Mouse (Mus musculus) heart, embryonic 11.5 days (tissue): ENCODE results near the gene Jkamp. TPM values are rescaled to one million over a fixed set of nuclear protein-coding genes. Genes with fewer than 3 reads are reported as not detected.
A peak's percentile ranks its signal among the peaks of the same experiment; 100 is the strongest.
"Not testable (repeated sequence)": the region's sequence is repeated elsewhere in the genome, so short reads cannot be mapped to it uniquely, and the experiment has no call there.

Experiments used
- ATAC-seq: fragments of 200-750 bp; cut with Nextera tagmentation; replicated peaks from 2 replicates; pipeline ENCODE4 v1.8.0; 2017; ENCODE audit warnings: moderate library complexity; ENCODE audit not compliant: insufficient number of reproducible peaks, low FRiP score, low TSS enrichment
- H3K27ac ChIP-seq: fragments of 300-500 bp; sonication (generic); 2 replicates; pipeline ENCODE4 v1.5.1; 2014; ENCODE audit warnings: mild to moderate bottlenecking, low read depth, low read length
- H3K27me3 ChIP-seq: fragments of 300-500 bp; sonication (generic); 2 replicates; pipeline ENCODE4 v1.6.1; 2014; ENCODE audit warnings: mild to moderate bottlenecking, low read length, mixed read lengths; ENCODE audit not compliant: control insufficient read depth, insufficient read depth
- H3K36me3 ChIP-seq: fragments of 300-500 bp; sonication (generic); 2 replicates; pipeline ENCODE4 v1.6.1; 2014; ENCODE audit warnings: mild to moderate bottlenecking, low read length, moderate library complexity, mixed read lengths; ENCODE audit not compliant: control insufficient read depth, insufficient read depth
- H3K4me1 ChIP-seq: fragments of 300-500 bp; sonication (generic); 2 replicates; pipeline ENCODE4 v1.6.1; 2014; ENCODE audit warnings: low read length; ENCODE audit not compliant: control insufficient read depth, insufficient read depth
- H3K4me2 ChIP-seq: fragments of 300-500 bp; sonication (generic); 2 replicates; pipeline ENCODE4 v1.6.1; 2014; ENCODE audit warnings: mild to moderate bottlenecking, moderate library complexity
- H3K4me3 ChIP-seq: fragments of 300-500 bp; sonication (generic); 2 replicates; pipeline ENCODE4 v1.5.1; 2014; ENCODE audit warnings: low read depth, low read length
- H3K9ac ChIP-seq: fragments of 300-500 bp; sonication (generic); 2 replicates; pipeline ENCODE4 v1.6.1; 2014; ENCODE audit warnings: mild to moderate bottlenecking, low read depth, low read length, moderate library complexity
- H3K9me3 ChIP-seq: fragments of 300-500 bp; sonication (generic); replicated peaks from 2 replicates; pipeline ENCODE4 v1.6.1; 2016; ENCODE audit warnings: low read length; ENCODE audit not compliant: control insufficient read depth
- WGBS: fragments of 180-500 bp; shearing (Covaris S2); extraction: QIAGEN DNeasy Blood & Tissue Kit; methylation state at CpG from one replicate; pipeline ENCODE4 v1.1.7; 2014; ENCODE audit not compliant: insufficient replicate concordance; 5-methylcytosine and 5-hydroxymethylcytosine counted together
- polyA plus RNA-seq: library from polyadenylated mRNA; unstranded; fragments of >200 nt; fragmentation: Nextera tagmentation; extraction: Ambion mirVana; gene quantifications from 2 replicates; pipeline ENCODE4 v1.2.1, GENCODE M21; 2014

Jkamp gene
- polyA plus RNA-seq = 54.7 and 62.3 TPM in 2 replicates

DNA sequence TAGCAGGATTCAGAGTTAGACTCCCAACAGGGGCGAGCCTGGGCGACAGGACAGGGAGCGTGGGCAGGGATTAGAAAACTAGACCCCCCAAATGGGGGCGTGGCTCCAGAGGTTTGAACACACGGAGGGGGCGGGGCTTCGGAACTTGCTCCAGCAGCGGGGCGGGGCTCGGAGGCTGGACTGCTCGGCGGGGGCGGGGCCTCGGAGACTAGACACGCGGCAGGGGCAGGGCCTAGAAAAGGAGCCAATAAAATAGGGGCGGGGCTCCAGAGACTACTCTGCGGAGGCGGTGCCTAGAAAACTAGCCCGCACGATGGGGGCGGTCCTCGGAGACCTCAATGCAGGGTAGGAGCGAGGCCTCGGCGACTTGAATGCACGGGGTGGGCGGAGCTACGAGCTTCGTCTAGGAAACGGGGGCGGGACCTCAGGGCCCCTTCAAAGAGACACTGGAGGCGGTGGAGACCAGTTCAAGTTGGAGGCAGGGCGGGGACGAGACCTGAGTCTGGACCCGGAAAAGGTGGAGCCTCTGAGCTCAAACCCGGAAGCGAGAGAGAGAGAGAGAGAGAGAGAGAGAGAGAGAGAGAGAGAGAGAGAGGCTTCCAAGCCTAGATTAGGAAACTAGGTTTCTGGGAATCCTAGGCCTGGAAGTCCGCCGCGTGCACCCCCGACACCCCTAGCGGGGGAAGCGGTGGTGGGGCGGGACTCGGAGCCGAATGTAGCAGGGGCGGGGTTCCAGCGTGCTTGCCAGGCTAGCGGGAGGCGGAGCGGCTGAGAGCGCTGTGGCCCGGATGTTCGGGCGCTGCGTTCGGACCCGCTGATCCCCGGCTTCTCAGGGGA, at the start of gene Jkamp, which contains the start of gene L3hypdh:
Gene Jkamp, plus strand, starts transcription at position 261 of the 837 bp plus-strand sequence.
Gene L3hypdh, minus strand, starts transcription at position 111 of the 837 bp plus-strand sequence.
- 1% methylated on average over 59 of the region's 60 CpGs for WGBS
- Histone ChIP-seq H3K9me3 (no peaks in the 10 kb centered on the region), H3K4me1 (peaks cover 23% of the 10 kb centered on the region), H3K4me2 (peak within 1 kb of the TSS; percentile 94), H3K9ac (peak within 1 kb of the TSS; percentile 82), H3K4me3 (peak within 1 kb of the TSS; percentile 65), H3K36me3 (no peaks in the 10 kb centered on the region), H3K27ac (peak within 1 kb of the TSS; percentile 89), H3K27me3 (no peaks in the 10 kb centered on the region)
- ATAC-seq = peak; percentile 93

DNA sequence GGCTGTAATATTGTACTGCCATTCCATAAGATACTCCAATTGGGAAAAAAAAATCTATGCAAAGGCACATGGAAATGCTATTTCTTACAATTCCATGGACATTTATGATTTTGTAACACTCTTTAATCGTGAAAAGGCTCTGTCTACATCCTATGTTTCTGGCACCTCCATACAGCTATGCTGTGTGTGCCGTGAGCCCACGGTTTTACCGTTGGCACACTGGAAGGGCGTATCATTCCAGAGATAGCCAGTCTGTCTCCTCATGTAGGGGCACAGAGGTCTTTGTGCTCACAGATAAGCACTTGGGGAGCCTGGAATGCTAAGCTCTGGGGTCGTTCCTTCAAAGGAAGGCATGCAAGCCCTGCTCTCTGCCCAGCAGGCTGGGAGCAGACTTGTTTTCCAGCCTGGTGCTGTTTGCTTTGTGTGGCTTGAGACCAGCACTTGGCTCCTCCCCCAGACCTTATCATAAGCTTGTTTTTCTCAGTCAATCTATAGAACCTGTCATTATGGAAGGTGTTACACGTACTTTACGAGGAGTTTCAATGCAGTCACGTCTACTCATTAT, 49.2 kb upstream of the Jkamp start:
- H3K27ac ChIP-seq = peak overlapping the region; percentile 62; the same call in 1 of the 2 replicates
- H3K4me3 ChIP-seq = no peak overlapping the region
- ATAC-seq = no peak
- H3K9me3 ChIP-seq = no peaks in the 10 kb centered on the region
- peaks cover 21% of the 10 kb centered on the region for H3K4me1 ChIP-seq
- H3K9ac ChIP-seq = no peak overlapping the region
- H3K36me3 ChIP-seq = no peaks in the 10 kb centered on the region
- H3K27me3 ChIP-seq = no peaks in the 10 kb centered on the region
- 23% methylated on average over 9 of the region's 9 CpGs for WGBS
- no peak overlapping the region for H3K4me2 ChIP-seq

- H3K36me3 ChIP-seq = no peaks in the 10 kb centered on the region
- H3K27ac ChIP-seq = no peak overlapping the region
- 62% methylated on average over 6 of the region's 6 CpGs for WGBS
- no peak overlapping the region for H3K4me3 ChIP-seq
- peaks cover 21% of the 10 kb centered on the region for H3K4me1 ChIP-seq
- H3K4me2 ChIP-seq = no peak overlapping the region
- no peak overlapping the region for H3K9ac ChIP-seq
- no peaks in the 10 kb centered on the region for H3K27me3 ChIP-seq
- no peak for ATAC-seq
- no peaks in the 10 kb centered on the region for H3K9me3 ChIP-seq
Measured at GRCm38 (mm10) chr12:72037049-72037448, 48.3 kb upstream of the Jkamp start.

- WGBS = 14% methylated on average over 2 of the region's 2 CpGs
- ATAC-seq = no peak
- no peak overlapping the region for H3K27ac ChIP-seq
- no peaks in the 10 kb centered on the region for H3K27me3 ChIP-seq
- no peak overlapping the region for H3K9ac ChIP-seq
- no peaks in the 10 kb centered on the region for H3K9me3 ChIP-seq
- H3K4me3 ChIP-seq = no peak overlapping the region
- no peaks in the 10 kb centered on the region for H3K36me3 ChIP-seq
- H3K4me2 ChIP-seq = no peak overlapping the region
- H3K4me1 ChIP-seq = peaks cover 21% of the 10 kb centered on the region
Measured at GRCm38 (mm10) chr12:72038866-72039265, 46.5 kb upstream of the Jkamp start.

- no peak overlapping the region for H3K27ac ChIP-seq
- no peaks in the 10 kb centered on the region for H3K27me3 ChIP-seq
- 24% methylated on average over 8 of the region's 8 CpGs for WGBS
- H3K4me3 ChIP-seq = no peak overlapping the region
- no peak overlapping the region for H3K4me2 ChIP-seq
- no peak for ATAC-seq
- peaks cover 21% of the 10 kb centered on the region for H3K4me1 ChIP-seq
- no peaks in the 10 kb centered on the region for H3K9me3 ChIP-seq
- no peaks in the 10 kb centered on the region for H3K36me3 ChIP-seq
- no peak overlapping the region for H3K9ac ChIP-seq
Measured at GRCm38 (mm10) chr12:72039501-72039900, 45.9 kb upstream of the Jkamp start.

DNA sequence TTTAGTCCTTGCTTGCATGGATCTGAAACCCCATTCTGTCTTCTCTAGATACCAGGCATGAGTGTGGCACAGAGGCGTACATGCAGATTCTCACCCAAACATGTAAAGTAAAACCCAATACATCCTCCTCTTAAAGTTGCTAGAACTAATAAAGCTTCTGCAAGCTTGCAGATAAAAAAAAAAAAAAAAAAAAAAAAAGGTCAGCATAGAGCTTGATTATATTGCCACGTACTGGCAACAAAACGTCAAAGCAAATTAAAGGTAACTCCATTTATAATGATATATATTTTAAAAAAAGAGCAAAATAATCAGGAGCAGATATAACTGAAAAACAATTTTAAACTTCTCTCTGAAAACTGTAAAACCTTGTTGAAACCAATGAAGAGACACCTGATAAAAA, 44.2 kb upstream of the Jkamp start:
- 93% methylated on average over 3 of the region's 3 CpGs for WGBS
- H3K4me1 ChIP-seq = peaks cover 19% of the 10 kb centered on the region

DNA sequence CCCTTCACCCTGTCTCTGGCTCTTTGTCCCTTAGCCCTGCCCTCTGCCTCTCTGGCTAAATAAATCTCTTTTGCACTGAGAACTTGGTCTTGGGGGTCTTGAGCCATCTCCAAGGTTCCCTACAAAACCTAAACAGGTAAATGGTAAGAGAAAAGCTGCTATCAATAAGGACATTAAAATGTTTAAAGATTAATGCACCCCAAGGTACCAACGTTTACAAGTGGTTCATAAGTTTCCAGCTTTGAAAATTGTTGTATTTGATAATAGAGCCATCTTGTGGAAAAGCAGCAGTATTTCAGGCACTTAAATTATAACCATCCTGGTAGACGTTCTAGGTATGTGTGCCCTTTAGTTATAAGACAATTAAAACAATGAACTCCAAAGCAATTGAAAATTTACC, 37.9 kb upstream of the Jkamp start:
- H3K4me3 ChIP-seq = no peak overlapping the region
- H3K27me3 ChIP-seq = no peaks in the 10 kb centered on the region
- 2% methylated on average over 2 of the region's 2 CpGs for WGBS
- H3K4me2 ChIP-seq = no peak overlapping the region
- ATAC-seq = no peak
- H3K4me1 ChIP-seq = no peaks in the 10 kb centered on the region
- H3K27ac ChIP-seq = no peak overlapping the region
- no peaks in the 10 kb centered on the region for H3K36me3 ChIP-seq
- H3K9me3 ChIP-seq = no peaks in the 10 kb centered on the region
- H3K9ac ChIP-seq = no peak overlapping the region

More for the DNA sequence above, 44.2 kb upstream of the Jkamp start:
- Histone ChIP-seq H3K4me2 (no peak overlapping the region), H3K27me3 (no peaks in the 10 kb centered on the region), H3K9ac (no peak overlapping the region), H3K9me3 (no peaks in the 10 kb centered on the region), H3K4me3 (no peak overlapping the region), H3K36me3 (no peaks in the 10 kb centered on the region), H3K27ac (no peak overlapping the region)
- no peak for ATAC-seq

DNA sequence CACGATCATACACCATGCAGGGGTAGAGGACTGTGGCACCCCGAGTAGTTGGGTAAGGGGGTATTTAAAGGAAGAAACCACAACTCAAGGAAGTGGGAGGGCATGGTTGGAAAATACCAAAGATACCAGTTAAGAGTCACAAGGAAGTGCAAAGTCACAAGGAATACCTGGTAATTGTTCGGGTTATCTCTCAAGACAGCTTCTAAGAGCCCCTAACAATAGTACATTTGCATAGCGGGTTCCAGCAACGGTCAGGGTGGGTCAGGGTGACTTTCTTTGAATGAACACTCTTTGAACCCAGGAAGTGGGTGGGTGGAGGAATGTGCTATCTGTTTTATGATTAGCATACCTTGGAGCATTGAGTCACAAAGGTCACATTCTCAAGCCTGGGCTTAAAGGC, 35.2 kb upstream of the Jkamp start:
- not testable (repeated sequence) for H3K27ac ChIP-seq, H3K27me3 ChIP-seq, H3K36me3 ChIP-seq, ATAC-seq, H3K4me2 ChIP-seq, H3K4me1 ChIP-seq, H3K9ac ChIP-seq, H3K4me3 ChIP-seq, H3K9me3 ChIP-seq
- 87% methylated on average over 5 of the region's 5 CpGs for WGBS
